Mouse (Mus musculus): ENCODE results near the gene Foxp1. TPM values are rescaled to one million over a fixed set of nuclear protein-coding genes. Genes with fewer than 3 reads are reported as not detected.

Foxp1 gene
- polyA plus RNA-seq, 1 experiment from 2014 or later = 190 TPM

- H3K27ac ChIP-seq (ENCODE audit: low read length) = no peak overlapping the region
- H3K36me3 ChIP-seq (ENCODE audit: control insufficient read depth, insufficient read depth, low read length) = no peaks in the 10 kb centered on the region
- WGBS = 86% methylated on average over 8 of the region's 8 CpGs
- H3K9ac ChIP-seq (replicated peaks; ENCODE audit: low read depth, low read length) = no peak overlapping the region
- H3K9me3 ChIP-seq (ENCODE audit: control insufficient read depth, low read depth, low read length) = no peaks in the 10 kb centered on the region
- ATAC-seq (ENCODE audit: insufficient number of reproducible peaks, insufficient read depth, low FRiP score, low read depth) = no peak
- H3K27me3 ChIP-seq (ENCODE audit: control insufficient read depth, insufficient read depth, low read length) = no peaks in the 10 kb centered on the region
- no peak overlapping the region for H3K4me2 ChIP-seq (replicated peaks; ENCODE audit: low read depth, low read length)
- H3K4me3 ChIP-seq (ENCODE audit: low read depth, low read length) = no peak overlapping the region
- H3K4me1 ChIP-seq (ENCODE audit: control insufficient read depth, insufficient read depth, low read length) = no peaks in the 10 kb centered on the region
These were observed 101.9 kb downstream of the Foxp1 start for GRCm38 (mm10) chr6:99420666-99421065.

GRCm38 (mm10) chr6:99412598-99412997 lies 109.9 kb downstream of the Foxp1 start:
- Histone ChIP-seq H3K9ac (replicated peaks; ENCODE audit: low read depth, low read length) (no peak overlapping the region), H3K4me2 (replicated peaks; ENCODE audit: low read depth, low read length) (no peak overlapping the region), H3K27ac (ENCODE audit: low read length) (no peak overlapping the region), H3K4me3 (ENCODE audit: low read depth, low read length) (no peak overlapping the region), H3K36me3 (ENCODE audit: control insufficient read depth, insufficient read depth, low read length) (no peaks in the 10 kb centered on the region), H3K9me3 (ENCODE audit: control insufficient read depth, low read depth, low read length) (no peaks in the 10 kb centered on the region), H3K27me3 (ENCODE audit: control insufficient read depth, insufficient read depth, low read length) (no peaks in the 10 kb centered on the region), H3K4me1 (ENCODE audit: control insufficient read depth, insufficient read depth, low read length) (no peaks in the 10 kb centered on the region)
- WGBS = 89% methylated on average over 6 of the region's 6 CpGs
- no peak for ATAC-seq (ENCODE audit: insufficient number of reproducible peaks, insufficient read depth, low FRiP score, low read depth)

GRCm38 (mm10) chr6:99409602-99410001 lies 112.9 kb downstream of the Foxp1 start:
- H3K9me3 ChIP-seq (ENCODE audit: control insufficient read depth, low read depth, low read length) = no peaks in the 10 kb centered on the region
- no peak overlapping the region for H3K9ac ChIP-seq (replicated peaks; ENCODE audit: low read depth, low read length)
- 79% methylated on average over 5 of the region's 5 CpGs for WGBS
- H3K27ac ChIP-seq (ENCODE audit: low read length) = no peak overlapping the region
- no peak overlapping the region for H3K4me2 ChIP-seq (replicated peaks; ENCODE audit: low read depth, low read length)
- no peaks in the 10 kb centered on the region for H3K36me3 ChIP-seq (ENCODE audit: control insufficient read depth, insufficient read depth, low read length)
- no peak for ATAC-seq (ENCODE audit: insufficient number of reproducible peaks, insufficient read depth, low FRiP score, low read depth)
- H3K4me1 ChIP-seq (ENCODE audit: control insufficient read depth, insufficient read depth, low read length) = 0 out of 2 replicates have a peak, but pooled peaks cover 3% of the 10 kb centered on the region
- H3K4me3 ChIP-seq (ENCODE audit: low read depth, low read length) = no peak overlapping the region
- no peaks in the 10 kb centered on the region for H3K27me3 ChIP-seq (ENCODE audit: control insufficient read depth, insufficient read depth, low read length)

GRCm38 (mm10) chr6:99408880-99409279 lies 113.6 kb downstream of the Foxp1 start:
- ATAC-seq (ENCODE audit: insufficient number of reproducible peaks, insufficient read depth, low FRiP score, low read depth) = no peak
- Histone ChIP-seq H3K4me1 (ENCODE audit: control insufficient read depth, insufficient read depth, low read length) (0 out of 2 replicates have a peak, but pooled peaks cover 3% of the 10 kb centered on the region), H3K4me2 (replicated peaks; ENCODE audit: low read depth, low read length) (no peak overlapping the region), H3K27me3 (ENCODE audit: control insufficient read depth, insufficient read depth, low read length) (no peaks in the 10 kb centered on the region), H3K9me3 (ENCODE audit: control insufficient read depth, low read depth, low read length) (no peaks in the 10 kb centered on the region), H3K4me3 (ENCODE audit: low read depth, low read length) (no peak overlapping the region), H3K27ac (ENCODE audit: low read length) (no peak overlapping the region), H3K9ac (replicated peaks; ENCODE audit: low read depth, low read length) (no peak overlapping the region), H3K36me3 (ENCODE audit: control insufficient read depth, insufficient read depth, low read length) (no peaks in the 10 kb centered on the region)
- 55% methylated on average over 4 of the region's 4 CpGs for WGBS

- Histone ChIP-seq H3K27me3 (ENCODE audit: control insufficient read depth, insufficient read depth, low read length) (no peaks in the 10 kb centered on the region), H3K9me3 (ENCODE audit: control insufficient read depth, low read depth, low read length) (no peaks in the 10 kb centered on the region), H3K4me3 (ENCODE audit: low read depth, low read length) (no peak overlapping the region), H3K4me1 (ENCODE audit: control insufficient read depth, insufficient read depth, low read length) (peaks cover 16% of the 10 kb centered on the region; the same call in 1 of the 2 replicates), H3K9ac (replicated peaks; ENCODE audit: low read depth, low read length) (no peak overlapping the region), H3K27ac (ENCODE audit: low read length) (no peak overlapping the region; the same call in 1 of the 2 replicates), H3K36me3 (ENCODE audit: control insufficient read depth, insufficient read depth, low read length) (no peaks in the 10 kb centered on the region; the same call in 1 of the 2 replicates), H3K4me2 (replicated peaks; ENCODE audit: low read depth, low read length) (no peak overlapping the region)
- 71% methylated on average over 6 of the region's 6 CpGs for WGBS
- ATAC-seq (ENCODE audit: insufficient number of reproducible peaks, insufficient read depth, low FRiP score, low read depth) = no peak
These were observed 118.6 kb downstream of the Foxp1 start for GRCm38 (mm10) chr6:99403755-99404390.

GRCm38 (mm10) chr6:99402941-99403340 lies 119.6 kb downstream of the Foxp1 start:
- H3K27ac ChIP-seq (ENCODE audit: low read length) = no peak overlapping the region; the same call in 1 of the 2 replicates
- no peak for ATAC-seq (ENCODE audit: insufficient number of reproducible peaks, insufficient read depth, low FRiP score, low read depth)
- WGBS = 39% methylated on average over 9 of the region's 9 CpGs

GRCm38 (mm10) chr6:99402370-99402769 lies 120.2 kb downstream of the Foxp1 start:
- Histone ChIP-seq H3K27me3 (ENCODE audit: control insufficient read depth, insufficient read depth, low read length) (no peaks in the 10 kb centered on the region), H3K9me3 (ENCODE audit: control insufficient read depth, low read depth, low read length) (no peaks in the 10 kb centered on the region), H3K27ac (ENCODE audit: low read length) (no peak overlapping the region), H3K4me3 (ENCODE audit: low read depth, low read length) (no peak overlapping the region), H3K4me1 (ENCODE audit: control insufficient read depth, insufficient read depth, low read length) (peaks cover 16% of the 10 kb centered on the region; the same call in 1 of the 2 replicates), H3K36me3 (ENCODE audit: control insufficient read depth, insufficient read depth, low read length) (no peaks in the 10 kb centered on the region; the same call in 1 of the 2 replicates), H3K4me2 (replicated peaks; ENCODE audit: low read depth, low read length) (no peak overlapping the region), H3K9ac (replicated peaks; ENCODE audit: low read depth, low read length) (no peak overlapping the region)
- no peak for ATAC-seq (ENCODE audit: insufficient number of reproducible peaks, insufficient read depth, low FRiP score, low read depth)
- 40% methylated on average over 3 of the region's 3 CpGs for WGBS

More at GRCm38 (mm10) chr6:99402941-99403340, 119.6 kb downstream of the Foxp1 start:
- Histone ChIP-seq H3K9ac (replicated peaks; ENCODE audit: low read depth, low read length) (no peak overlapping the region), H3K9me3 (ENCODE audit: control insufficient read depth, low read depth, low read length) (no peaks in the 10 kb centered on the region), H3K36me3 (ENCODE audit: control insufficient read depth, insufficient read depth, low read length) (no peaks in the 10 kb centered on the region; the same call in 1 of the 2 replicates), H3K4me3 (ENCODE audit: low read depth, low read length) (no peak overlapping the region), H3K27me3 (ENCODE audit: control insufficient read depth, insufficient read depth, low read length) (no peaks in the 10 kb centered on the region), H3K4me1 (ENCODE audit: control insufficient read depth, insufficient read depth, low read length) (peaks cover 16% of the 10 kb centered on the region; the same call in 1 of the 2 replicates), H3K4me2 (replicated peaks; ENCODE audit: low read depth, low read length) (no peak overlapping the region)

- Histone ChIP-seq H3K9ac (replicated peaks; ENCODE audit: low read depth, low read length) (no peak overlapping the region), H3K4me1 (ENCODE audit: control insufficient read depth, insufficient read depth, low read length) (peaks cover 16% of the 10 kb centered on the region; the same call in 1 of the 2 replicates), H3K27ac (ENCODE audit: low read length) (no peak overlapping the region), H3K9me3 (ENCODE audit: control insufficient read depth, low read depth, low read length) (no peaks in the 10 kb centered on the region), H3K4me2 (replicated peaks; ENCODE audit: low read depth, low read length) (no peak overlapping the region), H3K4me3 (ENCODE audit: low read depth, low read length) (no peak overlapping the region), H3K36me3 (ENCODE audit: control insufficient read depth, insufficient read depth, low read length) (no peaks in the 10 kb centered on the region; the same call in 1 of the 2 replicates), H3K27me3 (ENCODE audit: control insufficient read depth, insufficient read depth, low read length) (no peaks in the 10 kb centered on the region)
- ATAC-seq (ENCODE audit: insufficient number of reproducible peaks, insufficient read depth, low FRiP score, low read depth) = 0 out of 2 replicates have a peak, but pooled peaks have one; percentile 19
- WGBS = 67% methylated on average over 6 of the region's 6 CpGs
These were observed 120.7 kb downstream of the Foxp1 start for GRCm38 (mm10) chr6:99401801-99402200.

All from stomach, embryonic 14.5 days (tissue).